Mouse (Mus musculus) R1 (cell line): ENCODE data around the gene Ppp1r14b.

Experiments
- DNase-seq: peaks from one replicate; pipeline ENCODE4 v3.0.0-alpha.2; 2018; ENCODE audit warnings: low read depth, low spot score

The Ppp1r14b gene

DNA sequence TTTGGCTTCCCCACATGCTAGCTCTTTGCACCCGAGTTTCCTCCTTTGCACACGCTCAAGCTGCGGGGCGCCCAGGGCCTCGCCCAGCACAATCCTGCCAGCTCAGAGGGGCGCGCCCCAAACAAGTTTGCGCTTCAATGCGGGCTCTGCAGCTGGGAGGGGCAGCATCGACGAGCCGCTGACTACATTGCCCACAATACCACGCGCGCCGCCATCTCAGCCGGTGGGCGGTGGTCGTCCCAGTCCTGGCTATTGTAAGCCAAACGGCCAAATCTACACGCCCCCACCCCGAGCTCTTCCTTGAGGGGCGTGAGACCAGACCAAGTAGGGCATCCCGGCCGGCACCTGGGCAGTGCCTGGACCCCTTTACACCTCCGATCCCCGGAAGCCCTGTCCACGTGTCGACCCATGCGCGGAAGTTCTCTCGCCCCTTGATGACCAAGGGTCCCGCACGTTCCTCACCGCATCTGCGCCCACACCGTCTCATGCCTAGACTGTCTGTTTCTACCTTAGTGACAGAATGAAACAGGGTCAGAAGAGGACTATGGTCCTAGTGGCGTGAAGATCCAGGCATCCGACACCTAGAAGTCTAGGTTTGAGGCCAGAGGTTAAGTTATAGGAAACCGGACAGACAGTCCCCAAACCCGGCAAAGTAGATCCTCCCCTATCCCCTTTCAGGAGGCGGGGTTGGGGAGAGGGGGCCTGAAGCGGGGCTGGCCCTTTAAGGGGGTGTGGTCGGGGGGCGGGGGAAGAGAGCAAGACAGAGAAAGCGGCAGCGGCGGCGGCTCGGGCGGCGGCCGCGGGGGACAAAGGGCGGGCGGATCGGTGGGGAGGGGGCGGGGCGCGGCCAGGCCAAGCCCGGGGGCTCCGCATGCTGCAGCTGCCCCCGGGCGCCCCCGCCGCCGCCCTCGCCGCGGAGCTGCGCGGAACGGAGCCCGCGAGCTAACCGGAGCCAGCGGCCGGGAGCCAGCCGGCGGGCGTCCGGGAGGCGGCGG lies at the start of gene Ppp1r14b:
Gene Ppp1r14b (plus strand): TSS at position 758 of the 995 bp plus-strand sequence.
- DNase-seq = peak; percentile 96

DNA sequence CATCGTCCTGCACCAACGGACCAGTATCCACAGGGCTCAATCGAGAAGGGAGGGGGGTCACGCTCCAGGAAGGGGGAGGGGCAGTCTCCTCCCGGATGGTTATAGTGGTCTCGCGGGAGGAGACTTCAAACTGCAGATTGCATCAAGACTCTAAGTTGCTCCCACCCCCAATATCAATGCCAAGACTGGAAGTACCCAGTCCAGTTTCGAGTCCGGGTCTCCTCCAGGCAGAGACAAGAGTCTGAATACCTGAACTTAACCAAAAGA lies 49.5 kb upstream of the Ppp1r14b start, which contains the start of gene Catsperz:
Gene Catsperz (minus strand): TSS at position 74 of the 267 bp plus-strand sequence.
- peak; percentile 62 for DNase-seq

- peak; percentile 49 for DNase-seq
Observed at GRCm38 (mm10) chr19:6925611-6926329, 49.0 kb upstream of the Ppp1r14b start.

GRCm38 (mm10) chr19:6926559-6927255 lies 48.1 kb upstream of the Ppp1r14b start:
- peak; percentile 56 for DNase-seq

- no peak for DNase-seq
Observed at GRCm38 (mm10) chr19:6928080-6928479, 46.7 kb upstream of the Ppp1r14b start.

DNA sequence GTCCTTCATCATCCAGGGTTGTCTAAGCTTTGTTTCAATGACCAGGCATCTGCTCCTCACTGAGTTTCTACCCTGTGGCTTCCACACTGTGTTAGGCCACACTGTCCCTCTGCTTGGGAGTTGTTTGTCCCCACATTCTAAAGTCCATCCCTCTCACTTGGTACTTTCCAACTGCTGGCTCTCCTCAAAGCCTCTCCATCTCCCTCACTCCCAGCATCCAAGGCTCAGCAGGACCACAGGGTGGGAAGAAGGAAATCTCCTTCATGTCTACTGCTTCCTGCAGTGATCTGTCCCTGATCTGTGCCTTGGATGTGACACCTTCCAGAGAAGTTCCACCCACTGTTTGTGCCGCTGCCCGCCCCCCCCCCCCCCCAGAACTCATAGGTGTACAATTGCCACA lies 43.8 kb upstream of the Ppp1r14b start:
- no peak for DNase-seq

DNA sequence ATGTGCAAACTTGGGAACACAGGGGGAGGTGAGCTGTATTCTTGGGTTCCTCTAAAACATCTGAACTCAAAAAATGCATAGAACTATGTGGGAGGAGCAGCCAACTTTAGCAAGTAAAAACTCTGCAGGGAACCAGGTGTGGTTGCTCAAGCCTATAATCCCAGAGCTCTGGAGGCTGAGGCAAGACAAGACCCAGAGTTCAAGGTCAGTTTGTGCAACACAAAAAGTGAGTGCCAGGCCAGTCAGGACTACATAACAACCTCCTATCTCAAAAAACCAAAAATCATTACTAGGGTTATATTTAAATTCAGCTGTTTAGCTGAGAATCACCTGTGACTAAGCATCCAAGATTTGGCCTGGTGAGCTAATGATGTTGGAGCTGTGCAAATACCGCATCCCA lies 42.8 kb upstream of the Ppp1r14b start:
- DNase-seq = peak; percentile 81

DNA sequence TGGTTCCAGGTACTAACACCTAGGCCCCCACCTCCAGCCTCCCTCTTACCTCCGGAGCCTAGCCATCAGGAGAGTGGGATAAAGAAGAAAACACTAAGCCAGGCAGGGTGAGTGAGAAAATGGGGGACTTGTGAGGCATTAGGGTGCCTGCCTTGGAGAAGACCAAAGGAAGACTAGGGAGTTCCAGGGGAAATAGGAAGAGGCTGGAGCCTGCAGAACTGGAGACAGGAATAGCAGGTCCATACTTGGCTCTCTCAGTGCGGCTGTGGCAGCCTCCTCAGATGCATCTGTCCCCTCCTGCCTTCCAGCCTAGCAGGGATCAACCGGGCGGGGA lies 41.7 kb upstream of the Ppp1r14b start:
- DNase-seq = no peak

DNA sequence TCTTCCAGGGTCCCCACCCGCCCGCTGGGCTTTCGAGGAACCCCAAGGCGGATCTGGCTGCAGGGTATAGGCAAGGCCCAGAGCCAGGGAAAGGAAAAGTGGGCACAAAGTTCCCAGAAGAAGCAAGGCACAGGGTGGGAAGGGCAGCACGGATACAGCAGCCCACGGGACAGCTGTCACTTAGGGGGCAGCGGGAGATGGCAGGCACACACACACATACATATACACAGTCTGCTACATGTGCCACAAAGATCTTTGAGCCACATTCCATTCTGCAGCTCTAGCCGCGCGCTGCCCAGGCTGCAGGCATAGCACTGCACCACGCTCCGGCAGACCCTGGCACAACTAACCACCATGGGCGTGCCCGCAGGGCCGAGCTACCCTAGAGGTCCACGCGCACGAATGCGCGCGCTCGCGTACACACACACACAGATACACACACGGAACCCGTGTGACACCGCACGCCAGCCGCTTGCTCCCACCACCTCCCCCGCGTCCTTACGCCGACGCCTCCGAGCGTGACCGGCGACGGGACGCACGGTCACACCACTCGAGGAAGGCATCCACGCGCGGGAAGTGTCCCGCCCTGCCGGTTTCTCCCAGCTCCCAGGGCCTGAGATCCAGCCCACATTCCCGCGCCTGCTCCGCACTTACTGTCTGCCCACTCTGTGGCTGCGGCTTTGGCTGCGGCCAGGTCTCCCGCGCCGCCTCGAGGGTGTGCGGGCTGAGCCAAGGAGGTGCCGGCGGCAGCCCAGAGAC lies 41.2 kb upstream of the Ppp1r14b start:
- DNase-seq = peak; percentile 36

DNA sequence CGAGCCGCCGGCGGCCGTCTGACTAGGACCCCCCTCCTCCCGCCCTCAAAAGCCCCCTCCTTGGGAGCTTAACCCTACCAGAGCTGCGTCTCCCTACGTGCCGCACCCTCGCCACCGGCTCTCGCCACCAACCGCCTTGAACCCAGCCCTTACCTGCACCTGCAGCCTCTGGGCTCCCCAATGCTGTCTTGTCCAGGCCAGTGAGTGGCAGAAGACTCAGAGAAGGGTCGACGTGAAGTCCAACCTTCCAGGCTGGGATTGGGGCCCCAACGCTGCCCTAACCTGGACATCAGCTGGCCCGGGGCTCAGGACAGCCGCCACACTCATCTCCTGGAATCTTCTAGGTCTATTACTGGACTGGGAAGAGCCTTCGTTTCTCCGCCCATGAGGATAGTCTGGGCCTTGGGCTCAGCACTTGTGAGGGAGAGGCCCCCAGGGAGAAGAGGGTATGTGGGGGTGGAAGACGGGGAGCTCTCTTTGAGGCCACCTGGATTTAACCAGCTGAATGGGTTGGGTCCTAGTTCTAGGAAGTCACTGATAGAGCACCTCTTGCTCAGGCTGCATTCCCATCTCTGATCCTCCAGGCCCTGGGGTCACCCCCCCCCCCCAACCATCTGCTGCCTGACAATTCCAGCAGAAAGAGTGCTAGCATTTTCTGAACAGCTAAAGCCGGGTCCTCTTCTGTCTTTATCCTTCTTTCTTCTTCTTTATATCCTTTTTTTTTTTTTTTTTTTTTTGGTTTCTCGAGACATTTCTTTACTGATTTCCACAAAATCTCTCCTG lies 40.4 kb upstream of the Ppp1r14b start, which contains the start of gene Kcnk4:
Gene Kcnk4 (minus strand): TSS at position 321 of the 783 bp plus-strand sequence.
- no peak for DNase-seq

DNA sequence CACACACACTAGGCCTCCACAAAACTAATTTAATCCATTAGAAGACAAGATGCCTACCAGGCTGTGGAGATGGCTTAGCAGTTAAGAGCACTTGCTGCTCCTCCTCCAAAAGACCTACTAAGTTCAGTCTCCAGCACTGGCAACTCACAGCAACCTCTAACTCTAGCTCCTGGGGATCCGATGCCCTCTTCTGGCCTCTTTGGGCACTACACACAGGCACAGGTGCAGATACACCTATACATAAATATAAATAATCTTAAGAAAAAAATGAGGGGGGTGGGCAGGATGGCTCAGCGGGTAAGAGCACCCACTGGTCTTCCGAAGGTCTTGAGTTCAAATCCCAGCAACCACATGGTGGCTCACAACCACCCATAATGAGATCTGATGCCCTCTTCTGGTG lies 38.5 kb upstream of the Ppp1r14b start:
- peak; percentile 68 for DNase-seq

GRCm38 (mm10) chr19:6937541-6938465 lies 37.0 kb upstream of the Ppp1r14b start:
- DNase-seq = peak; percentile 27

DNA sequence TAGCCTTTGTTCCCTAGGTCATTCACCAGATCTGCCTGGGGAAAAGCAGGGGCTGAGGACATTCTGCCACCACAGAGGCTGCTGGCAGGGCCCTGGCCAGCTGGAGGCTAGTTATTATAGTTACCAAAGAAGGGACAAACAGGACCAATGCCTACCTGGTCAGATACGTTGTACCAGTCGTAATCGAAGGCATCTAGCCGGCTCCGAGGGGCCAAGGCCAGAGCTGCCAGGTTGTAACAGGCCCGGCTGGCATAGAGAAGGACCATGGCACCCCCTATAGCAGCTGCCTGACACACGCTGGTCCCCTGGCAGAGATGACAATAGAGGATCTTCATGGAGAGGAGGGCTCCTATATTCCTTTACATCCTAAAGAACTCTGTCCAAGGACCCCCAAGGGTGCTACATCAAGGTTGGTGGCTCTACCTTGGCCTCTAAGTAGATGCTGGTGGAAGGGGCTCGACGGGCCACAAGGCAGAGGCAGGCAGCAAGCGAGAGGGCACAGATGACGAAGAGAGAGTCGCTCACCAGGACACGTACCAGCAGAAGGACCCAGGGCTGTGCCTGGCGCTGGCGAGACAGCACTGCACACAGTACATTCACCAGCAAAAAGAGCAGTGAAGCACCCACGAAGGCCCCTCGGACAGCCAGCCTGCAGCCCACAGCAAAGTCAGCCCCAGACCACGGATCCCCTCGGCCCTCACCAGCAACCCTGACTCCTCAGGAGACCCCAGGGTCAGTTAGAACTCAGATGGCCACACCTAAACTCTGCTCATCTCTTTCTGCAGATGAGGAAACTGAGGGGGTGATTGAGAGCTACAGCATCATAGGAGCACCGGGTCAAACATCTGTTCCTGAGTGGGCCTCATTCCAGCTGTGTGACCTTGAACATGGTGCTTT lies 35.4 kb upstream of the Ppp1r14b start:
- no peak for DNase-seq

GRCm38 (mm10) chr19:6940396-6941351 lies 34.1 kb upstream of the Ppp1r14b start:
- DNase-seq = peak; percentile 21

GRCm38 (mm10) chr19:6941372-6942248 lies 33.2 kb upstream of the Ppp1r14b start, which contains the start of gene Bad:
Bad (plus strand) TSS chr19:6941861.
- DNase-seq = peak; percentile 89

- peak; percentile 96 for DNase-seq
Observed at GRCm38 (mm10) chr19:6942249-6942691, 32.5 kb upstream of the Ppp1r14b start, which contains the start of gene Gpr137. Gpr137 (minus strand) TSS chr19:6942480.
